Mouse (Mus musculus) midbrain, postnatal 0 days (tissue): ENCODE measurements around the gene Unc80. TPM values are rescaled to one million over a fixed set of nuclear protein-coding genes. Genes with fewer than 3 reads are reported as not detected.

ENCODE experiments used
- ATAC-seq: fragments of 200-750 bp; cut with Nextera tagmentation; 2 replicates; pipeline ENCODE4 v1.8.0; 2017; ENCODE audit warnings: moderate number of reproducible peaks, mild to moderate bottlenecking, moderate TSS enrichment, moderate library complexity; ENCODE audit not compliant: low FRiP score
- DNase-seq: peaks from one replicate; pipeline ENCODE4 v3.0.0-alpha.2; 2015; ENCODE audit warnings: low spot score
- H3K27ac ChIP-seq: fragments of 300-500 bp; sonication (generic); 2 replicates; pipeline ENCODE4 v1.5.1; 2014; ENCODE audit warnings: low read depth, mild to moderate bottlenecking, low read length, mixed read lengths
- H3K27me3 ChIP-seq: fragments of 300-500 bp; sonication (generic); 2 replicates; pipeline ENCODE4 v1.6.1; 2014; ENCODE audit warnings: low read length, control low read depth, mixed read lengths; ENCODE audit not compliant: insufficient read depth
- H3K36me3 ChIP-seq: fragments of 300-500 bp; sonication (generic); 2 replicates; pipeline ENCODE4 v1.6.1; 2014; ENCODE audit warnings: low read length, control low read depth, mixed read lengths; ENCODE audit not compliant: insufficient read depth
- H3K4me1 ChIP-seq: fragments of 300-500 bp; sonication (generic); 2 replicates; pipeline ENCODE4 v1.6.1; 2014; ENCODE audit warnings: mild to moderate bottlenecking, control low read depth, antibody characterized with exemption, low read length, mixed read lengths; ENCODE audit not compliant: insufficient read depth
- H3K4me2 ChIP-seq: fragments of 300-500 bp; sonication (generic); 2 replicates; pipeline ENCODE4 v1.6.1; 2014; ENCODE audit warnings: low read depth, mild to moderate bottlenecking, low read length, mixed read lengths; ENCODE audit not compliant: poor library complexity, severe bottlenecking
- H3K4me3 ChIP-seq: fragments of 300-500 bp; sonication (generic); 2 replicates; pipeline ENCODE4 v1.5.1; 2014; ENCODE audit warnings: low read depth, mild to moderate bottlenecking, low read length, moderate library complexity
- H3K9ac ChIP-seq: fragments of 300-500 bp; sonication (generic); replicated peaks from 2 replicates; pipeline ENCODE4 v1.6.1; 2014; ENCODE audit warnings: mild to moderate bottlenecking, low read length, moderate library complexity, mixed read lengths; ENCODE audit not compliant: poor library complexity, severe bottlenecking
- H3K9me3 ChIP-seq: fragments of 300-500 bp; sonication (generic); 2 replicates; pipeline ENCODE4 v1.6.1; 2016; ENCODE audit warnings: low read length, control low read depth
- CTCF ChIP-seq: IDR thresholded peaks from 2 replicates; pipeline ENCODE4 v1.5.1; 2016; ENCODE audit warnings: antibody characterized with exemption, mild to moderate bottlenecking
- WGBS: fragments of 180-500 bp; shearing (Covaris S2); extraction: QIAGEN DNeasy Blood & Tissue Kit; methylation state at CpG from one replicate; pipeline ENCODE4 v1.1.7; 2014; 5-methylcytosine and 5-hydroxymethylcytosine counted together
- polyA plus RNA-seq: library from polyadenylated mRNA; unstranded; fragments of >200 nt; fragmentation: Nextera tagmentation; extraction: Ambion mirVana; gene quantifications from 2 replicates; pipeline ENCODE4 v1.2.1, GENCODE M21; 2015
- total RNA-seq: library from RNA; depleted of rRNA; stranded (reverse); fragments of >200 nt; gene quantifications from 2 replicates; pipeline ENCODE4 v1.2.3, GENCODE M21; 2014

The Unc80 gene
- total and polyA plus RNA-seq, 2 experiments from 2014 or later = 9.6 to 24.2 TPM

DNA sequence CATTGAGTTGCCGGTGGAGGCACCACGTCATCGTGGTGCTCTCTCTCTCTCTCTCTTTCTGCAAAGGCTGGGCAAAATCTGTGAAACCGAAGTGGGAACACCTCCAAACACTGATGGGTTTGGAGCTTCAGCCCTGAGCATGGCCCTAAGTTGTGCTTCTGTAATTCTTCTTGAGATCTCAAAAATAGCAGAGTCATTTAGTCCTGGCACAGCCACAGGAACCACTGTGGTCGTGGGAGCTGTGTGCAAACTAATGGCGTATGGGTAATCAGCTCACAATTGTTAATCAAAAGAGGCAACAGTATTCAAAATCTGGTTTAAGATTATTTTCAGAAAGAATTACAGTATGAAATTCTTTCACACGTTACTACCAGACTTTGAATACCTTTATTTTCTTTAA, 204.6 kb downstream of the Unc80 start:
- DNase-seq = no peak
- H3K4me2 ChIP-seq = no peak overlapping the region
- no peak overlapping the region for H3K27ac ChIP-seq
- no peak for ATAC-seq
- TF ChIP-seq CTCF = no peak
- no peak overlapping the region for H3K4me3 ChIP-seq
- peaks cover 12% of the 10 kb centered on the region; the same call in 1 of the 2 replicates for H3K36me3 ChIP-seq
- no peaks in the 10 kb centered on the region for H3K27me3 ChIP-seq
- 89% methylated on average over 7 of the region's 7 CpGs for WGBS
- H3K4me1 ChIP-seq = no peaks in the 10 kb centered on the region
- H3K9me3 ChIP-seq = no peaks in the 10 kb centered on the region
- H3K9ac ChIP-seq = no peak overlapping the region

DNA sequence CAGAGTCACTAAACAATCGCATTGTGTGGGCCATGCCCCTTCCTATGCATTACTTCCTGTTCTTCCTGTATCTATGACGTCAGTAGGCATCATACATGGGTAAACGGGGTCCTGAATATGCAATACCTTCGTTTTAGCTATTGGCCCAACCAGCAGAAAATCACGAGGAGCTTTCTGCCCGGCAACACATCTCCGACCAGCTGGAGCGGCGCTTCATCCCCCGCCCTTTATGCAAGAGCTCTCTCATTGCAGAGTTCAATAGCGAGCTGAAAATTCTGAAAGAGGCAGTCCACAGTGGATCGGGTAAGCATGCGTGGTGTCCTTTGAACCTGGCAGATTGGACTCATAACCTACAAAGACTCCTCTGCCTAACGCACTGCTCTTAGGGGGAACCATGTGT, 209.8 kb downstream of the Unc80 start:
- Histone ChIP-seq H3K4me2 (no peak overlapping the region), H3K36me3 (peaks cover 6% of the 10 kb centered on the region; the same call in 1 of the 2 replicates), H3K27ac (no peak overlapping the region), H3K9ac (no peak overlapping the region), H3K9me3 (no peaks in the 10 kb centered on the region), H3K4me1 (no peaks in the 10 kb centered on the region), H3K4me3 (no peak overlapping the region), H3K27me3 (no peaks in the 10 kb centered on the region)
- DNase-seq (no peak), ATAC-seq (no peak)
- TF ChIP-seq CTCF = no peak
- WGBS = 76% methylated on average over 14 of the region's 14 CpGs

DNA sequence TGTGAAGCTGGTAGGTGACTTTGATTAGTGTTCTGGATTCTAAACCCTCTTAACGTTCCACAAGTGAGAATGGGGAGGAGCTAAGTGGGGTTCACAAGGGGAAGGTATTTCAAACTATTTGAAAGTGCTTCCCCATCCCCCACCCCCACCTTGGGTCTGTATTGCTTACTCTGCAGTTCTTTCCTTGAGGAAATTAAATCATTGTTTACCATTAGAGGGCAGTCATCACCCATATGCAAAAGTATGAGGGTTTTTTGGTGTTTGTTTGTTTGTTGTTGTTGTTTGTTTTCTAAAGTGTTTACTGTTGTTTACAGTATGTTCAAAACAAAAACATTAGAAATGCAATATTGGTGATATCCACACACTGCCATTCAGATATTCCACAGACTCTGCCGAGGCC, 210.5 kb downstream of the Unc80 start:
- Histone ChIP-seq H3K4me2 (no peak overlapping the region), H3K9ac (no peak overlapping the region), H3K9me3 (no peaks in the 10 kb centered on the region), H3K27me3 (no peaks in the 10 kb centered on the region), H3K36me3 (peaks cover 10% of the 10 kb centered on the region; the same call in 1 of the 2 replicates), H3K4me1 (no peaks in the 10 kb centered on the region), H3K4me3 (no peak overlapping the region), H3K27ac (no peak overlapping the region)
- TF ChIP-seq CTCF = peak; percentile 56
- DNase-seq = no peak
- no peak for ATAC-seq
- 33% methylated on average over 2 of the region's 2 CpGs for WGBS

DNA sequence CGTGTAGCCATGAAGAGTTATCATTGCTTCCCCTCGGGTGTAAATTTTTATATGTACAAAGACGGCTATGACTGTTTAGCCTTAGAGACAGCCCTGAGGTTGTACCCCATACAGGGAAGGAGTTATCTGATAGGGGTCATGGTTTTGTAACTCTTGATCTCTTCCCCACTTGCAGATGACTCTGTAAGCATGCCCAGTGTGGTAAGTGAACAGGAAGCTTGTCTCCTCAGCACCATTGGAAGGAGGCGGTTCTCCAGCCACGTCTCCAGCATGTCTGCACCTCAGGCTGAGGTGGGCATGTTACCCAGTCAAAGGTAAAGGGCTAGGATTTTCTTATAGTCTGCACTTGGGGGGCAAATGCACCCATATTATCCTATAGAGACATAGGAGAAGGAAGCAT, 214.8 kb downstream of the Unc80 start:
- TF ChIP-seq CTCF = no peak
- Histone ChIP-seq H3K27me3 (no peaks in the 10 kb centered on the region), H3K27ac (no peak overlapping the region), H3K4me1 (no peaks in the 10 kb centered on the region), H3K4me3 (no peak overlapping the region), H3K36me3 (0 out of 2 replicates have a peak, but pooled peaks cover 4% of the 10 kb centered on the region), H3K4me2 (no peak overlapping the region), H3K9me3 (no peaks in the 10 kb centered on the region), H3K9ac (no peak overlapping the region)
- no peak for ATAC-seq
- no peak for DNase-seq
- WGBS = 92% methylated on average over 5 of the region's 5 CpGs

DNA sequence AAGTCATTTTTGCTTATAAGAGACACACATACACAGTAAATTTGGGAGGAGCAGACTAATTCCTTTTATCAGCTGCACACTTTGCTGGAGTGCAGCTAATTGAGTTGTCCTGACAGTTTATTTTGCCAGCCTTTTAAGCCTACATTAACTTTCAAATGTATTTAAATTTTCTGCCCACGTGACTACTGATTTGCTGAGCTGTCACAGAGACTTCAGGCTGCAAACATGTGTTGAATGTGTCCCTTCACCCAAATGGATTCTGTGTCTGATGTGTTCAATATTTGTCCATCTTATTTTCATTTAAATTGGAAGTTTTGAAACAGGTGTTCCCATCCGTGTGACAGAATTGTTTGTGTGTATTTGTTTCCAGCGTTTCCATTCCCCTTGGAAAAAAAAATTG, 223.6 kb downstream of the Unc80 start:
- Histone ChIP-seq H3K27me3 (no peaks in the 10 kb centered on the region), H3K9me3 (no peaks in the 10 kb centered on the region), H3K9ac (no peak overlapping the region), H3K27ac (no peak overlapping the region), H3K4me3 (no peak overlapping the region), H3K36me3 (0 out of 2 replicates have a peak, but pooled peaks cover 2% of the 10 kb centered on the region), H3K4me2 (no peak overlapping the region), H3K4me1 (no peaks in the 10 kb centered on the region)
- no peak for TF ChIP-seq CTCF
- DNase-seq (no peak), ATAC-seq (no peak)
- WGBS = 54% methylated on average over 3 of the region's 3 CpGs

DNA sequence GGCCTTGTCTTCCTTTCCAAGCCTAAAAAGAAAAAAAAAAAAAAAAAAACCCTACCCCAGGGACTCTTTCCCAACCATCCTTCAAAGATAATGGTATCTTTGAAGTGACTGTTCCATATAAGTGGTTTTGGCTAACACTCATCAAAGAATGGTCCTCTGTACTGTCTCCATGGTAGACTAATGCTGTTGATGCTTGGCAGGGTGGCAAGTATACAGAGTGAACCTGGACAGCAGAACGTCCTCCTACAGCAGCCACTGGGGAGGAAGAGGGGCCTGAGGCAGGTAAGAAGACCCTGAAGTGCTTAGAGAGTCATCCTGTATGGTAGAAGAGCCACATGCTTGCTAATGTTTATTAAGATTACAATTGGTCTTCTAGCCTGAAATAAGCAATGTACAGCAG, 224.1 kb downstream of the Unc80 start:
- no peak overlapping the region for H3K4me2 ChIP-seq
- TF ChIP-seq CTCF = no peak
- ATAC-seq (no peak), DNase-seq (peak; percentile 40)
- H3K27ac ChIP-seq = no peak overlapping the region
- no peaks in the 10 kb centered on the region for H3K9me3 ChIP-seq
- H3K4me1 ChIP-seq = no peaks in the 10 kb centered on the region
- no peaks in the 10 kb centered on the region for H3K27me3 ChIP-seq
- 0 out of 2 replicates have a peak, but pooled peaks cover 2% of the 10 kb centered on the region for H3K36me3 ChIP-seq
- 44% methylated on average over 1 of the region's 1 CpGs for WGBS
- no peak overlapping the region for H3K4me3 ChIP-seq
- no peak overlapping the region for H3K9ac ChIP-seq
